Mouse (Mus musculus) lung, embryonic 14.5 days (tissue): ENCODE results near the gene Selenok. TPM values are rescaled to one million over a fixed set of nuclear protein-coding genes. Genes with fewer than 3 reads are reported as not detected.
A peak's percentile ranks its signal among the peaks of the same experiment; 100 is the strongest.

ENCODE experiments used
- ATAC-seq: fragments of 200-750 bp; cut with Nextera tagmentation; 2 replicates; pipeline ENCODE4 v1.8.0; 2017; ENCODE audit warnings: mild to moderate bottlenecking, moderate TSS enrichment, moderate library complexity; ENCODE audit not compliant: insufficient read depth
- DNase-seq: peaks from one replicate; pipeline ENCODE4 v3.0.0-alpha.2; 2015
- H3K27ac ChIP-seq: fragments of 300-500 bp; sonication (generic); 2 replicates; pipeline ENCODE4 v1.5.1; 2014; ENCODE audit warnings: low read depth, mild to moderate bottlenecking, moderate library complexity
- H3K27me3 ChIP-seq: fragments of 300-500 bp; sonication (generic); 2 replicates; pipeline ENCODE4 v1.6.1; 2014; ENCODE audit warnings: low read length, control low read depth; ENCODE audit not compliant: insufficient read depth
- H3K36me3 ChIP-seq: fragments of 300-500 bp; sonication (generic); 2 replicates; pipeline ENCODE4 v1.6.1; 2014; ENCODE audit warnings: control low read depth; ENCODE audit not compliant: insufficient read depth
- H3K4me1 ChIP-seq: fragments of 300-500 bp; sonication (generic); 2 replicates; pipeline ENCODE4 v1.6.1; 2014; ENCODE audit warnings: antibody characterized with exemption, control low read depth; ENCODE audit not compliant: insufficient read depth
- H3K4me2 ChIP-seq: fragments of 300-500 bp; sonication (generic); 2 replicates; pipeline ENCODE4 v1.6.1; 2014; ENCODE audit warnings: mild to moderate bottlenecking
- H3K4me3 ChIP-seq: fragments of 300-500 bp; sonication (generic); 2 replicates; pipeline ENCODE4 v1.5.1; 2014; ENCODE audit warnings: low read depth, low read length
- H3K9ac ChIP-seq: fragments of 300-500 bp; sonication (generic); 2 replicates; pipeline ENCODE4 v1.6.1; 2014
- H3K9me3 ChIP-seq: fragments of 300-500 bp; sonication (generic); 2 replicates; pipeline ENCODE4 v1.6.1; 2016; ENCODE audit warnings: low read depth, low read length, control low read depth
- CTCF ChIP-seq: IDR thresholded peaks from 2 replicates; pipeline ENCODE4 v1.5.1; 2016; ENCODE audit warnings: antibody characterized with exemption, low read depth
- WGBS: fragments of 180-500 bp; shearing (Covaris S2); extraction: QIAGEN DNeasy Blood & Tissue Kit; methylation state at CpG from one replicate; pipeline ENCODE4 v1.1.7; 2014; 5-methylcytosine and 5-hydroxymethylcytosine counted together
- polyA plus RNA-seq: library from polyadenylated mRNA; unstranded; fragments of >200 nt; fragmentation: Nextera tagmentation; extraction: Ambion mirVana; gene quantifications from 2 replicates; pipeline ENCODE4 v1.2.1, GENCODE M21; 2014

The Selenok gene
- polyA plus RNA-seq = 189 and 209 TPM in 2 replicates

GRCm38 (mm10) chr14:29968075-29968821 is at the start of gene Selenok:
Gene Selenok (plus strand): TSS chr14:29968308.
- H3K9ac ChIP-seq = peak within 1 kb of the TSS; percentile 87
- ATAC-seq (peak; percentile 100), DNase-seq (peak; percentile 99)
- no peaks in the 10 kb centered on the region for H3K9me3 ChIP-seq
- peak within 1 kb of the TSS; percentile 80 for H3K27ac ChIP-seq
- WGBS = under 1% methylated on average over 49 of the region's 49 CpGs
- TF ChIP-seq CTCF = no peak
- H3K27me3 ChIP-seq = no peaks in the 10 kb centered on the region
- H3K36me3 ChIP-seq = peaks cover 32% of the 10 kb centered on the region
- peak within 1 kb of the TSS; percentile 87 for H3K4me3 ChIP-seq
- peaks cover 12% of the 10 kb centered on the region; the same call in 1 of the 2 replicates for H3K4me1 ChIP-seq
- H3K4me2 ChIP-seq = peak within 1 kb of the TSS; percentile 88

GRCm38 (mm10) chr14:29928966-29929365 is 39.1 kb upstream of the Selenok start:
- Histone ChIP-seq H3K27me3 (no peaks in the 10 kb centered on the region), H3K36me3 (no peaks in the 10 kb centered on the region), H3K4me3 (no peak overlapping the region), H3K9me3 (no peaks in the 10 kb centered on the region), H3K4me1 (no peaks in the 10 kb centered on the region), H3K4me2 (no peak overlapping the region), H3K27ac (no peak overlapping the region), H3K9ac (no peak overlapping the region)
- peak; percentile 16 for DNase-seq
- WGBS = 52% methylated on average over 4 of the region's 4 CpGs
- no peak for ATAC-seq
- no peak for TF ChIP-seq CTCF

GRCm38 (mm10) chr14:29935516-29935915 is 32.6 kb upstream of the Selenok start:
- TF ChIP-seq CTCF = no peak
- WGBS = 44% methylated on average over 5 of the region's 5 CpGs
- H3K27ac ChIP-seq = no peak overlapping the region
- H3K4me3 ChIP-seq = no peak overlapping the region
- H3K27me3 ChIP-seq = no peaks in the 10 kb centered on the region
- no peaks in the 10 kb centered on the region for H3K36me3 ChIP-seq
- no peaks in the 10 kb centered on the region for H3K9me3 ChIP-seq
- H3K4me2 ChIP-seq = no peak overlapping the region
- ATAC-seq (no peak), DNase-seq (no peak)
- H3K4me1 ChIP-seq = no peaks in the 10 kb centered on the region
- no peak overlapping the region for H3K9ac ChIP-seq

GRCm38 (mm10) chr14:29937466-29937865 is 30.6 kb upstream of the Selenok start:
- DNase-seq (peak; percentile 53), ATAC-seq (no peak)
- Histone ChIP-seq H3K4me1 (no peaks in the 10 kb centered on the region), H3K4me2 (no peak overlapping the region), H3K9ac (no peak overlapping the region), H3K27me3 (no peaks in the 10 kb centered on the region), H3K9me3 (no peaks in the 10 kb centered on the region), H3K36me3 (no peaks in the 10 kb centered on the region), H3K4me3 (no peak overlapping the region), H3K27ac (no peak overlapping the region)
- WGBS = 74% methylated on average over 15 of the region's 15 CpGs
- TF ChIP-seq CTCF = peak; percentile 15; the same call in 1 of the 2 replicates

GRCm38 (mm10) chr14:29939600-29940312 is 28.4 kb upstream of the Selenok start:
- DNase-seq (peak; percentile 24), ATAC-seq (peak; percentile 54; the same call in 1 of the 2 replicates)
- Histone ChIP-seq H3K9me3 (no peaks in the 10 kb centered on the region), H3K36me3 (no peaks in the 10 kb centered on the region), H3K9ac (no peak overlapping the region), H3K4me1 (no peaks in the 10 kb centered on the region), H3K4me3 (no peak overlapping the region), H3K4me2 (no peak overlapping the region), H3K27me3 (no peaks in the 10 kb centered on the region), H3K27ac (no peak overlapping the region)
- 35% methylated on average over 20 of the region's 20 CpGs for whole genome bisulfite sequencing
- peak; percentile 39 for TF ChIP-seq CTCF

GRCm38 (mm10) chr14:29940313-29940812 is 27.7 kb upstream of the Selenok start:
- WGBS = 7% methylated on average over 10 of the region's 10 CpGs
- no peak for DNase-seq
- Histone ChIP-seq H3K4me1 (no peaks in the 10 kb centered on the region), H3K27me3 (no peaks in the 10 kb centered on the region), H3K9ac (no peak overlapping the region), H3K4me3 (no peak overlapping the region), H3K36me3 (no peaks in the 10 kb centered on the region), H3K9me3 (no peaks in the 10 kb centered on the region), H3K4me2 (no peak overlapping the region), H3K27ac (no peak overlapping the region)
- no peak for ATAC-seq
- TF ChIP-seq CTCF = no peak

GRCm38 (mm10) chr14:29940877-29941276 is 27.2 kb upstream of the Selenok start:
- peak; percentile 65 for TF ChIP-seq CTCF
- ATAC-seq (no peak), DNase-seq (peak; percentile 89)
- 3% methylated on average over 2 of the region's 2 CpGs for WGBS
- Histone ChIP-seq H3K27me3 (no peaks in the 10 kb centered on the region), H3K4me3 (no peak overlapping the region), H3K27ac (no peak overlapping the region), H3K9me3 (no peaks in the 10 kb centered on the region), H3K9ac (no peak overlapping the region), H3K4me1 (no peaks in the 10 kb centered on the region), H3K4me2 (no peak overlapping the region), H3K36me3 (no peaks in the 10 kb centered on the region)
